Mouse (Mus musculus): ENCODE data around the gene Zfp365. TPM values are rescaled to one million over a fixed set of nuclear protein-coding genes. Genes with fewer than 3 reads are reported as not detected.

The Zfp365 gene
- polyA plus RNA-seq (2014; fragmentation: Illumina TruSeq; extraction: RNeasy Lipid Tissue Mini Kit (QIAGEN cat#74804); ENCODE audit: low read depth, low replicate concordance) = 0.11 TPM

GRCm38 (mm10) chr10:67912337-67912776 lies at the start of gene Zfp365:
TSS of gene Zfp365 (minus strand) at chr10:67912662.

Other genes starting within 250 kb of the Zfp365 start
- gene Rtkn2, start 66.9 kb upstream of the Zfp365 start, polyA plus RNA-seq (2014; fragmentation: Illumina TruSeq; extraction: RNeasy Lipid Tissue Mini Kit (QIAGEN cat#74804); ENCODE audit: low read depth, low replicate concordance) = 0.81 TPM